Mouse (Mus musculus): ENCODE measurements around the gene Sipa1l3.

The Sipa1l3 gene

DNA sequence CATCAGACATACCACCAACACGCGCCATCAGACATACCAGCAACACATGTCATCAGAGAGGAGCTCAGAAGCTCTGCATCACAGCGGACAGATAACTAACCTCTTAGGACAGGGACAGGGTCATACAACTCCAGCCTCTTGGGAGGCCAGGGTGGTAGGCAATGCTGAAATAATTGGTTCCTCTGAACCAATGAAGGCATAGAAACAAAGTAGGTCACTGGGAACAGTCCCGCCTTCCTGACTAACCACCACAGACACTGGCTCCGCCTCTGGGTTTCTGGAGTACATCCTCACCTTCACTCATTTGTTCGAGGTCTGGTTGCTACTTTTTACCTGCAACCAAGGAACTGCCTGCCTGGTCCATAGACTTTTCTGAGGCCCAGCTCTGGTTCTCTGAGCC is 66.1 kb downstream of the Sipa1l3 start:
- in situ Hi-C loops (cut with MboI; ENCODE audit: unreplicated experiment in 2 of 2), result no loop called here

DNA sequence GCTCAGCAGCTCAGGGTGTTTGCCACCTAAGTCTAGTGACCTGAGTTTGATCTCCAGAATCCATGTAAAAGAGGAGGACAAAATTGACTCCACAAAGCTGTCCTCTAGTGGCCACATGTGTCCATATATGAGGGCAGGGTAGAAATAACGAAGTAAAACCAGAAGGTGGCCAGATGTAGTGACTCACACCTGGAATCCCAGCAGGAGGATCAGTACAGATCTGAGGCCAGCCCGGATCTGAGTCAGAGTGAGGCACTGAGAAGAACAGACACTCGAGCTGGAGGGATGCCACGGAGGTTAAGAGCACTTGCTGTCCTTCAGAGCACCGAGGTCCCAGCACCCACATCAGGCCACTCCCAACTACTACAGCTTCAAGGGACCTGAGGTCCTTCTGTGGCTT is 68.3 kb downstream of the Sipa1l3 start:
- in situ Hi-C loops (cut with MboI; ENCODE audit: unreplicated experiment in 2 of 2), result no loop called here

DNA sequence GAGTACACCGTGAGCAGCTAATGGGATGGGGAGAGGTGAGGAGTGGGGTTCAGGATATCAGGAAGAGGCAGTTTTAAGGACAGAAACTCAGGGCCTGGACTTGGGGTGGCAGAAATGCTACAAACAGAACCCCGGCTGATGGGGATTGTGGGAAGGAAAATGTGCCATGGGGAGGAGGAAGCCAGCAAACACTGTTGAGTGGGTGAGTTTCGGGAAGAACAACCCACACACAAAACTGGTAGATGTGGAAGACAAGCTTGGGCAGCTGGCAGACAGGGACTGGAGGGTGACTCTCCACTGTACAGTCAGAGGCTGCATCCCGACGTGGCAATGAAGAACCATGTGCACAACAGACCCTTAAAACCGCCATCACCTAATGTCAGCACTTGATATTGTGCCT is 69.6 kb downstream of the Sipa1l3 start:
- in situ Hi-C loops (cut with MboI; ENCODE audit: unreplicated experiment in 2 of 2), result no loop called here

DNA sequence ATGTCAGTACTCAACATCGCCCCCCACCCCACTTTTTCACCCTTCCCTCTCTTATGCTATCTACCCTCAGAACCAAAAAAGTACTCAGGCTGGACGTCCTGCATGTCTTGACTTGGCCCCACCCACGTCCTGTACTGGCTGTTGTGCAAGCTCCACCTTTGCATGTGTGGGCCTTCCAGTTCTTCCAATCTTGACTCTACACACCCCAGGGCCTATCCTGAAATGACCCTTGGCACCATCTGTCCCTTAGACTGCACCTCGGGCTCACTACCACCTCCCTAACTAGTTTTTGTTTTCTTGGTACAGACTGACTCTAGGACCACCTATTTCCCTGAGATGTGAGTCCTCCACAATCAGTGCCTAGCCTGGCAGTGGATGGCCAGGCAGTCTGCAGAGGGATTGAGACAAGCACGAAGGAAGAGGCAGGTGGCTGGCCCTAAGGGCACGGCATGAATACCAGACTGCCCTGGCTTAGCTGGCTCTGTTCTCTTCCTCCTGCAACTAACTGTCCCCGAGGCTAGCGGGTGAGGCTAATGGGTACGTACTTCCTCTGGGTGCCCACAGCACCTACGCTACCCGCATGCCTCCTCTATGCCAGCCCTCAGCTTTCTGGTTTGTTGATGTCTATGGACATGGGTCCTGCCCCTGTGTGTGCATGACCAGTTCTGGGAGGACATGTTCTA is 71.2 kb downstream of the Sipa1l3 start:
- in situ Hi-C loops (cut with MboI; ENCODE audit: unreplicated experiment in 2 of 2), result no loop called here

DNA sequence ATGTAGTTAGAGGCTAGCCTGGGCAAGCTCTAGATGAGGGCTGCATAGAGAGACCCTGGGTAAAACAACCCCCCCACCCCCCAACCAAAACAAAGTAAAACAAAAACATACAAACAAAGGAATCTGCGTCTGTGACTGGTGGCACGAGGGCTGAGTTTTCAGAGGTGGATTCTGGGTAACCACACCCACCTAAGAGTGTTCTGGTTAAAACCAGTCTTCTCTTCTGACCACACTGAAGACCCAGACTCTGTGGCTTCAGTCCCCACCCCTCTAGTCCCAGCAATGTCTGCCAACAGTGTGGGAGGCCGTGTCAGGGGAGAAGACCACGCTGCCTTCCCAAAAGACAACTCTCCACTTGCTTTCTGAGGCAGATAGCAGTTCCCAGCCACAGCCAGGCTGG is 72.3 kb downstream of the Sipa1l3 start:
- in situ Hi-C loops (cut with MboI; ENCODE audit: unreplicated experiment in 2 of 2), result no loop called here

DNA sequence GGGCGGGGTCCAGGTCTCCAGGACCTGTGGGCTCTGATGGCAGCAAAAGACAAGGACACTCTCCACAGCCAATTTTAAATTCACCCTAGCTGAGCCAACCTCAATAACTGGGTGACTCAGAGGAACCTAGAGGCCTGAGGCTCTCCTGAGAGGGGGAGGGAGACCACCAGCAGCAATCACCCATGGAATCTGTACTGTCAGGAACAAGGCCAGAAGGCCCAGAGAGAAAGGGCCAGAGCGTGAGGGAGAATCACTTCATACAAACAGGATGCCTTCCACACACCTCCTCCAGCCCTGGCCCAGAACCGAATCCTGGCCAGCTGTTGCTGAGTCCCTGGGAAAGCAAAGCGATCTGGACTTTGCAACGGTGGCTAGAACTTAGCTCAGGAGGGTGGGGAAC is 73.9 kb downstream of the Sipa1l3 start:
- in situ Hi-C loops (cut with MboI; ENCODE audit: unreplicated experiment in 2 of 2), result no loop called here

DNA sequence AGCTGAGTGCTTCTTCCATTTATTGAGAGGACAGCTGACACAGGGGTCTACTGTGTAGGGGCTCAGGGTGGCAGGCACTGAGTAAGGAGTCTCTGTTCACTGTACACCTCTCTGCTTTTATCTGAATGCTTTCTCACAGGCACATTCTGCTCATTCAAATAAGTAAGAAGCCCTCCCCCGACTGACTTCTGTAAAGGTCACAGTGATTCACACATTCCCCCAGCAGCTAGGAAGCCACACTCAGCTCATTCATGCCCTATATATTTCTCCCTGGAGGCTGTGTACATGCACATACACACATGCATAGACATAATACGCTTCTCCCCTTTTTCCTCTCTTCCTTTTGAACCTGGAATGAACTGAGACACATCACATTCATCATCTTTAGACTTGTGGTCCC is 74.4 kb downstream of the Sipa1l3 start:
- in situ Hi-C loops (cut with MboI; ENCODE audit: unreplicated experiment in 2 of 2), result no loop called here

DNA sequence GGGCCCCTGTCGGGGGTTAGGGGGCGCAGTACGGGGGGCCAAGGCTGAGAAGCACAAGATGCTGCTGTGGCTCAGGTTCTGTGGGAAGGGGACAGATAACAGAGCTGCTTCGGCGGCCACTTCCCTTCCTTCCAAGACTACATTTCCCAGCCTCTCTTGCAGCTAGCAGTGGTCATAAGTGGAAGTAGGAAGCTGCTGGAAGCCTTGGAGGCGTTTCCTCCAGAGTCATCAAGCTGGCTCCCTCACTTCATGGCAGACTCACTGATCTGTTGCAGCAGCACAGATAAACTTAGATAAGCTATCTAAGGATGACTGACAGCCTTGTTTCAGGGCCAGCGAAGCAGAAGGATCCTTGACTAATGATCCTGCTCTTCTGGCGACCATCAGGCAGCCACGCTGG is 76.6 kb downstream of the Sipa1l3 start:
- in situ Hi-C loops (cut with MboI; ENCODE audit: unreplicated experiment in 2 of 2), result no loop called here

DNA sequence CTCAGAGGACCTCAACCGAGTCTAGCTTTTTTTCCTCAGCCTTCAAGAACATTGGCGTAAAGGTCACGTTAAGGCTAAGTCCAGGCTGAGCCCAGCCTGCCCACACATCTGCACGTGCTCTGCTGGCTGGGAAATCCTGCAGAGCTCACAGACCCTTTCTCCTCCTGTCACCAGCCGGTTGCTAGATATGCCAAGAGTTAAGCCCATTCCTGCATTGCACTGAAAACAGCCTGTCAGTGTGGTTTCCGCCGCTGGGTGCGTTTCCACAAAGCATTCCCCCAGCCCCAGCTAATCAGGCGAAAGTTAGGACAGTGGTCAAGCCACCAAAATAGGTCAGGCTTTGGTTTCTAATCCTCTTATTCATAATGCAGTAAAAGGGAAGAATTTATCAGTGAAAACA is 77.3 kb downstream of the Sipa1l3 start:
- in situ Hi-C loops (cut with MboI; ENCODE audit: unreplicated experiment in 2 of 2), result no loop called here

DNA sequence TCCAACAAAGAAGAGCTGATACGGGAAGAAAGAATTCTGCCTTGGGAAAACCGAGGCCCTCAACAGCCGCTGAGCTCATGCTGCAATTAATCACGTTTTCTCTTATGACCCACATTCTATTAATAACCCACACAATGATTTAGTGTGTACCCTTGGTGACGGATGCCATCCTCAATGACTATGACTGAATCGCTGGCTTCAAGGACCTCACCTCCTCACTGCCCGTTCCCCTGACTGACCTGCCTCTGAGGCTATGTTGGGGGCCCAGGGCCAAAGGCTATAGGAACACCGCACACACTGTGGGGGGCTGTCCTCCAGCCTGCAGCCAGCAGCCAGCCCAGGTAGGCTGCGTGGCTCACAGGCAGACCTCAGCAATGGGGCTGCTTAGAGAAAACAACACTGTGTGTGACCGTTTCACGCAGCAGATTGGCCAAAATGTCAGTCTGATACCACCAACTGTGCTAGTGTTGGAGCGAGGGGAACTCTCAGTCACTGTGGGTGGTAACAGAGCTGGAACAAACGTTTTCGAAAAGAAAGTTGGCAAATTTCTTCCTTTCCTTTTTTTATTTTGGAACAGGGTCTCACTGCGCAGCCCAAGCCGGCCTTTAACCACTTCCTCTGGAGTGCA is 79.7 kb downstream of the Sipa1l3 start:
- in situ Hi-C loops (cut with MboI; ENCODE audit: unreplicated experiment in 2 of 2), result no loop called here

DNA sequence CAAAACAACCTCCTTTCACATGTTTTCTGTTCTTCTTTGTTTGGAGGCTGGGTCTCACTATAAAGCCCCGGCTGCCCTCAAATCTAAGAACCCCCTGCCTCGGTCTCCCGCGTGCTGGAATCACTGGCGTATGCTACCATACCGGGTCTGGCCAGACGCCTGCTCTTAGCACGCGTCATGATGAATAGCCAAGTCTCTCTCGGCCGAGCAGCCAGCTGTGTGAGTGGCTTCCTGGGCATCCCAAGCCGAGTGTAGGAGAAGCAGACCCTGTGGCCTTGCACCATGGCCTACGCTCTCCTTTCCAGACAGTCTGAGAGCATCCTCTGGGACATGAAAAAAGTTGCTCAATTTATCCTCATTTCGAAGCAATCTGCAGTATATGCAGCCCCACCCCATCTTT is 80.2 kb downstream of the Sipa1l3 start:
- in situ Hi-C loops (cut with MboI; ENCODE audit: unreplicated experiment in 2 of 2), result no loop called here

DNA sequence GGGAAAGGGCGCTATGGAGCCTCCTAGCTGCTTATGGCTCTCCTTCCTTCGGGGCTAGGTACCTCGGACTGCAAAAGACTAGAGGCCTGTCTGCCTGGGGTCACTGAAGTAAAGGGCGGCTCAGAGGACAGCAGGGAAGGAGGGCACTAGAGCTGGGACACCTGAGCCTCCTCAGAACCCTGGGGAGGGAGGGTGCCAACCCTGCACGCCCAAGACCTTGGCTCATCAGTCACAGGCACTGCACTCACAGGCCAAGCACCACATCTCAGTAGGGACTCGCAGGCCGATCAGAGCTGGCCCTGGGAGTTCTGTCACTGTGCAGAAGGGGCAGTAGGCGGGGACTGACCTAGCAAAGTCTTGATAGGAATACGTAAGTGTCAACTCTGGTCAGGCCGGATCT is 81.4 kb downstream of the Sipa1l3 start:
- in situ Hi-C loops (cut with MboI; ENCODE audit: unreplicated experiment in 2 of 2), result no loop called here

DNA sequence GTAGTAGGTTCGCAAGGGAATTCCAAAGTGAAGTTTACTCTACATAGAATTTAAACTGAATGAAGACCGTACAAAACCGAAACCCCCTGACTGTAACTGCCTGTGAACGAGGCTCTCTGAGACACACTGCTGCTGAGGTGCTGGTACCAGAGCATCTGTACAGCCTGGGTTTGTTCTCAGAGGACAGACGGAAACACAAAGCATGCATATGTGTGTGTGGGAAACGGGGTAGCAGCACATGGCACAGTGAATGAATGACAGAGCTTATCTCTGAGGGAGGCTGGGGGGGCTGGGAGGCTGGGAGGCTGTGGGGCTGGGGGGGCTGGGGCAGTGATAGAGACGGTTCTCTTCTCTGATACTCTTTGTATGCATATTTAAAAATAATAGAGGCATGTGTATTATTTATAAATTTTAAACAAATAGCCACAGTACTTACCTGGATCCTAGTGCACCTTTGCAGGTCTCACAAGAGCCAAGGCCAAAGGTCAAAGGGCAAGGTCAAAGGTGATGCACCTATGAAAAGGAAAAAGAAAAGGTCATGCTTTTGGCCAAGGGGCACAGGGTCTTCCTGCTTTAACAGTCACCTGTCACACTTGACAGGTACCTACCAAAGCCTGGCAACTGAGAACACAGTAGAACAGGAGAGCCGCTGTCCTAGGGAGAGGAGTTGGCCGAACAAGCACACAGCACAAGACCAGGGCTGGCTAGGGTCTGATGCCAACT is 84.0 kb downstream of the Sipa1l3 start:
- in situ Hi-C loops (cut with MboI; ENCODE audit: unreplicated experiment in 2 of 2), result no loop called here

DNA sequence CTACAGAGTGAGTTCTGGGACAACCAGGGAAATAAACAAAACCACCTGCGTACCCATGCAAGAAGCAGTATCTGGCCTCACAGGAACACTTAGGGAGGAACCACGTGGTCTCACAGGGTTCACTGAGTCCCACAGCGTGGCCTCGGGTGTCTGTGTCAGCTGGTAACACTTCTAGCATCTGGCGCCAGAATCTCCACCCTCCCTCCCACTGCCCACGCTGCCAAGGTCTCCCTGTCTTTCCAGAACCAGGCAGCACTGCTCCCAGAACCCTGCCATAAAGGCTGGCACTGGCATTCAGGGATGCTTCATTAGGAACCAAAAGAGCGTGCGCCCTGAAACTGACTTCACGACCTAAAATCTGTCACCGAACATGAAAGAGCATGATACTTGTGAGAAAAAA is 84.7 kb downstream of the Sipa1l3 start:
- in situ Hi-C loops (cut with MboI; ENCODE audit: unreplicated experiment in 2 of 2), result no loop called here

DNA sequence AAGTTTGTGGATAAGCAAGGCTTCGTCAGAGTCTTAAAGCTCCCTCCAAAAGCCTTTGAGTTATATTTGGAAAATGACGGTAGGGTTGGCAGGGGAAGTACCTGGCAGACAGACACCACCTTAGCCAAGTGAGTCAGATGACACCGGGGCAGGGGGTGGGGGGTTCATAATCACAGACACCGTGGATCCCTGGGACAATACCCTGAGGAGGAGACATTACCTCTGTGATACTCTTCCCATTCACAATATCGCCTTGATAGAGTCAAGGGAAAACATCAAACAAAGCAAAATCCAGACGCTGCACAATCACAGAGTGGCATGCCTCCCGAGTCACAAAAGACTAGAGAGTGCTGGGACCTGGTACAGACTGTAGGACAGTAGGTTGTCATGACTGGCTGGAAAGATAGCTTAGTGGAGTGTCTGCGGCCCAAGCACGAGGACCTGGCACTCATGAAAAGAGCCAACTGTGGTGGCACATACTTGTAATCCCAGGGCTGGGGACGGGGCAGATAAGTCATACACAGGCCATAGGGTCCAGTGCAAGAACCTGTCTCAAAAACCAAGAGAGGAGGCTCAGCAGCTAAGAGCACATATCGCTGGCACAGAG is 85.4 kb downstream of the Sipa1l3 start:
- in situ Hi-C loops (cut with MboI; ENCODE audit: unreplicated experiment in 2 of 2), result no loop called here

DNA sequence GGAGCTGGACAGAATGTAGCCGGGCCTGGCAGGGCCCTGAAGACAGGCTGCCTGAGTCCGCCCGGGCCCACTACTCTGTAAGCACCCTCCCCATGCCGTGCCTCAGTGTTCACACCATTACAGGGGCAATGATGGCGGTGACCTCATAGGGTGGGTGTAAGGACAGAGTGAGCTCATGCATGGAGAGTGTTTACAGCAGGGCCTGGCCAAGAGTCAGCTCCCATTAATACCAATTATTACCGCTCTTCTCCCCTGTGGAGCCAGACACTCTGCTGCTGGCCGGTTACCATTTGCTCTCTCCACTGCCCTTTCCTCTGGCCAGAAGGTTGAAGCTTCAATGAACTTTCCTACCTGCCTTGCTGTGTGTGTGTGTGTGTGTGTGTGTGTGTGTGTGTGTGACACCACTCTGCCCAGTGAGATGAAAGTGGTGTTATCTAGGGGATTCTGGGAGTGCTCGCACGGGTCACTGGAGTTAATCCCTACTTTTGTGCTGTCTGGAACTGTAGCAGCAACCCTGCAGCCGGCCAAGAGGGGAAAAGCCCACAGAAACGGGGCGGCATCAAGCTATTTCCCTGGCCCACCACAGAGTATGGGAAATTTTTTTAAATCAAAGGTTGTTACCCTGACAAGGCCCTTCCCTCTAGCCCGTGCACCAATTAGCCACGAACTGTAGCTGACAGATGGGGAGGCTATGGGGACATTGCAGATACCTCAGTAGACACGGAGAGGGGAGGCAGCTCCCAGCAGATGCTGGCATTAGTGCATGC is 86.1 kb downstream of the Sipa1l3 start:
- in situ Hi-C loops (cut with MboI; ENCODE audit: unreplicated experiment in 2 of 2), result no loop called here

DNA sequence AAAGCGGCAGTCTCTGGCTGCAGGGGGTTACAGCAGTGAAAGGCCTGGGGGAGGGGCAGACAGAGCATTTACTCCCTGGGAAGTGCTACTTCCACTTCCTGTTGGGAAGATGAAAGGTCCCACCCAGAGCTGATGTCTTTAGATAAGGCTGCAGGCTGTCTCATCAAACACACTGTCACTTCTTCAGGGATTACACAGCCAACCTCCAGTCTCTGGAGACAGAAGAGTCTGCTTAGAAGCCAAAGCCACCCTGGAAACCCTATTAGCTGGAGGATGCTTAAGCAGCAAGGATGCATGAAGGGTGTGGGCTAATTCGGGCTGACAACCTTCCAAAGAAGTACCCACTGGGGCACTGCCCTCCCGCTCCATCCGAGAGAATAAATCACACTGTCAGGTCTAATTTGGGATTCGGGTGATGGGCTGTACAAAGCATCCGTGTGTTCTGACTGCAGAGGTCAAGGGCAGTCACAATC is 87.7 kb downstream of the Sipa1l3 start:
- in situ Hi-C loops (cut with MboI; ENCODE audit: unreplicated experiment in 2 of 2), result no loop called here

DNA sequence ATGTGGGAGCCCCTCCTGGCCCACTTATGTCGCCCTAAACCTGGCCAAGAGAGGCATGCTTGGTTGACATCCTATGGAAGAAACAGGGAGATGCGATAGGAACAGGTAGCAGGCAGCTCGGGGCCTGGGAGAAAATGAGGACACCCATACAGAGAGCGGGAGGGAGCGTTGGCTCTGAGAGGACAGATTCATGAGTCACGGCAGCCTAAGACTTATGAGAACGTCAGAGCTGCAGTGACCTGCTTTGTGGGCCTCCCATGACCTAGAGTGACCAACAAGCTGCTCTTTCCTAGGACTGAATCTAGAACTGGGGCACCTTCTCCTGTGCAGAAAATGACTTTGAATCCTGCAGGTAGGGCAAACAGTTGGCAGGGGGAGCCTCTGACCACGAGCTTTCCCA is 92.4 kb downstream of the Sipa1l3 start:
- in situ Hi-C loops (cut with MboI; ENCODE audit: unreplicated experiment in 2 of 2), result no loop called here

DNA sequence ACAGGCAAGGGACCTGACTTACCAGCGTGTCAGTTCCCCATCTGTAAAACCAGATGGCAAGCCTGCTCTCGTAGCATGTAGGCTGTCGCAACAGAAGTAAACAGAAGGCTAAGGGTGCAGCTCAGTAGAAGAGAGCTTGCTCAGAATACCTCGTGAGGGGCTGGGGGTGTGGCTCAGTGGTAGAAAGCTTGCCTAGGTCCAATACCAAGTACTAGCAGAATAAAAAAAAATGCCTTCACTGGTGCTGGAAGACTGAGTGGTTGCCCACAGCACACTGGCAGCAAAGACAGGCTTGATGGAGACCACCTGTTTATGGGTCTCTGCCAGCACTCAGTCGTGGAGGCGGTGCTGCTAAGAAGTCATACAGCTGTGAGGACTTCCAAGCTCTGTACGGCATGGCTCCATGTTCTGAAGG is 93.0 kb downstream of the Sipa1l3 start:
- in situ Hi-C loops (cut with MboI; ENCODE audit: unreplicated experiment in 2 of 2), result no loop called here

DNA sequence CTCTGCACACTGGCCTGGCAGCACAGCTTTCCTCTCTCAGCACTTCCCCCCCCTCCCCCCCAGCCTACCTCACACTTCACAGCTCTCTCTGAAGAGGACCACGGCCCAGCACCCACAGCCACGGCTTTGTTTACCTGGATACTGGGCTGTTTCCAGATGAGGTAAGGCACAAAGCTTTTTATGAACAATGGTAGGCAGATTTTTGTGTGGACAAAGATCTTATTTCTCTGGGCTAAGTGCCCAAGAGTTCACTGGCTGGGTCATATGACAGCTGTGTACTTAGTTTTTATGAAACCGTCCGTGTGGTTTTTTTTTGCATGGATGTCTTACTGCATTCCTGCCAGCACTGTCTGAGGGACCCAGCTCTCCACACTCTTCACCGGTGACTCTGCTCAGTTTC is 93.8 kb downstream of the Sipa1l3 start:
- in situ Hi-C loops (cut with MboI; ENCODE audit: unreplicated experiment in 2 of 2), result no loop called here

DNA sequence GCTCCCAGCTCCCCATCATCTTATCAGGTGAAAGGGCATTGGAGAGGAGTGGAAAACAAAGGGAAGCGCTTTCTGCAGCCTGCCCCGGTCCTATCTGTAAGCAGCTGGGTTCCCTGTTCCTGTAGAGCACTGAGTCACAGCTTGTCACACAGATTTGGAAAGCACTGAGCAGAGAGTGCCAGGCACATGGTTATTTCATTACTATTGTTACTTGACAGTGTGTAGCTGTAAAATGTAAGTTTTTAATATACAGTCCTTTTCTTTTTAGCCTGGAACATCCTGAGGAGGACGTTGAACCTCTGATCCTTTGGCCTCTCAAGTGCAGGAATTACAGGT is 96.6 kb downstream of the Sipa1l3 start:
- in situ Hi-C loops (cut with MboI; ENCODE audit: unreplicated experiment in 2 of 2), result no loop called here

Measured in v-Abl transformed pro-B cells (cell line).